In genomic region chr4:43371406-43371805, GRCm38 (mm10) we compare ENCODE assay signal across 17 mouse cellular contexts. TPM values are rescaled to one million over a fixed set of nuclear protein-coding genes. Genes with fewer than 3 reads are reported as not detected.
"Had no signal": no experiment of that assay in that cellular context is flagged by ENCODE, and none has a peak within 500 bp of the region (broad histone marks: within the 10 kb centered on the region; RNA-seq: fewer than 3 reads in every experiment).

No protein-coding gene starts in this region.

- H3K27me3 ChIP-seq: lung, embryonic 15.5 days; midbrain, embryonic 13.5 days; midbrain, embryonic 15.5 days; neural tube, embryonic 12.5 days; stomach, embryonic 15.5 days had no signal

- H3K4me1 ChIP-seq: lung, embryonic 15.5 days; midbrain, embryonic 13.5 days; midbrain, embryonic 15.5 days; neural tube, embryonic 12.5 days; stomach, embryonic 15.5 days had no signal

- H3K27ac ChIP-seq: lung, embryonic 15.5 days; macrophage; midbrain, embryonic 13.5 days; midbrain, embryonic 15.5 days; neural tube, embryonic 12.5 days; stomach, embryonic 15.5 days; stomach, postnatal 0 days had no signal

- H3K36me3 ChIP-seq: lung, embryonic 15.5 days; midbrain, embryonic 13.5 days; midbrain, embryonic 15.5 days; neural tube, embryonic 12.5 days; stomach, embryonic 15.5 days had no signal

- DNase-seq: lung, adult 2 months; lung, postnatal 14 days; right cerebral cortex, postnatal 14 days; thymus, adult 2 months; thymus, postnatal 25 days; thymus, postnatal 4 days had no signal

- H3K4me3 ChIP-seq: lung, embryonic 15.5 days; midbrain, embryonic 13.5 days; midbrain, embryonic 15.5 days; neural tube, embryonic 12.5 days; stomach, embryonic 15.5 days had no signal

- H3K9ac ChIP-seq: lung, embryonic 15.5 days; midbrain, embryonic 13.5 days; midbrain, embryonic 15.5 days; neural tube, embryonic 12.5 days; stomach, embryonic 15.5 days had no signal

- H3K9me3 ChIP-seq: lung, embryonic 15.5 days; megakaryocyte, embryonic 14.5 days; midbrain, embryonic 13.5 days; midbrain, embryonic 15.5 days; neural tube, embryonic 12.5 days; stomach, embryonic 15.5 days had no signal

RNA-seq across cellular contexts. Expression of gene Fam166b, which starts 57.5 kb away (rescaled TPM):
- total RNA-seq: megakaryocyte progenitor cell, adult 5-6 weeks; neutrophil, adult 5-6 weeks had no signal
- polyA plus RNA-seq: macrophage; spleen, adult 2 months had no signal
